Mouse (Mus musculus) heart, postnatal 14 days (tissue): ENCODE measurements around the gene Peak1. TPM values are rescaled to one million over a fixed set of nuclear protein-coding genes. Genes with fewer than 3 reads are reported as not detected.
A peak's percentile ranks its signal among the peaks of the same experiment; 100 is the strongest.

Experiments used
- DNase-seq, 2 experiments: peaks; one replicate each; pipeline ENCODE4 v3.0.0; 2021 to 2022
- intact Hi-C: fragments of 180-260 bp; cut with DNase I; formaldehyde crosslinking; loops from one replicate; pipeline ENCODE4 v1.15.1; 2025
- total RNA-seq, 2 experiments: library from RNA; stranded (reverse); gene quantifications; 2 replicates each; pipeline ENCODE4 v1.2.3; 2021

The Peak1 gene
- total RNA-seq, 2 experiments from 2014 or later = 41.7 to 44.5 TPM

DNA sequence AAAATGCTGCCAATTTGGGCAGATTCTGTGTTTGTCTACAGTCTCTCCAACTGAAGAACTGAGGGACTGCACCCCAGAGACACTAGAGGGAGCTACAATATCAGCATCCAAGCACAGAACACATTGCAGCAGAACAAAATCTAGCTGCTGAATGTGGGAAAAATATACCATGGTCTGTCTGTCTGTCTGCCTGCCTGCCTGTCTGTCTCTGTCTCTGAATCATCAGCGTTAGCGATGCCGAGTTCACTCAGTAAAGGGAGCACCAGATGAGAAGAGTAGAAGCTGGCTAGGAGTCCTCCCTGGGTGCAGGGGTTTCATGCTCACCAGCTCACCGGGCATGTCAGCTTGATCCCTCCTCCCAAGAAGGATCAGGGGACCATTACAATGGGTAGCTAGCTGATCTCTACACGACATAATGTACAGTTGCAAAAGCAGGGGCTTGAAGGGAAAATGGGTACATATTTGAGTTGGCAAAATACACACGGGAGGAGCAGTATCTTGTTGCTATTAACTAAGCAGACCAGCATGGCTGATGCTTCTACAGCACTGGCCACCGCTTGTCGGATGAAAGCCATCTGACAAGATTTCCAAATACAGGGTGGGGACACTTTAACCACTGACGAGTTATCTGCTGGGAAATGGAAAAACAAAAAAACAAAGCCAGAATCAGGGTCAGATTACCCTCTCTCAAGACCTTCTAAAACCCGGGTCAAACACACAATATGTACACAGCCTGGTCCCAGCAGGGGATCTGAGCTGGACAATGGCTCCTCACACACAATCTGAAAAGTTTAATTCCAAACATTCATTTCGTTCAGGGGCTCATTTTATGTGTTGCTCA lies 204.2 kb downstream of the Peak1 start:
- intact Hi-C loops = loop anchor here (2.0 kb wide), 4 partner anchors 45 to 339 kb away; no protein-coding TSS in a partner anchor
- peak; percentile 33 to 59 for DNase-seq

DNA sequence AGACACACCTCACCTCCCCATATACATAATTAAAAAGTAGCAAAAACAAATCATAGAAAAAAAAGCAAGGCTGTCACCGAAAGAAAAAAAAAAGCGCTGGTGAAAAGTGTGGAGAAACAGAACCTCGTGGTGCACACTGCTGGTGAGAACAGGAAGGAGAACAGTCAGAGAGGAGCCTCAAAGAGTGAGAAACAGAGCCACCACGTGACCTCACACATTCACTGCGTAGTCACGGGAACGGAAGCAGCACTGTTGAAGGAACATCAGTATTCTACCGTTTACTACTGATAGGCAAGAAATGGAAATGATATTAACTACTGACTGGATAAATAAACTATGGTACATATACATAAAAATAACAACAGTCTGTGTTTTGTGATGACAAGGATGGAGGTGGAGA lies 209.1 kb downstream of the Peak1 start:
- DNase-seq = no peak
- intact Hi-C loops = loop anchor here (10.0 kb wide), 1 partner anchor 586 kb away; the partner anchor contains the start of gene Lingo1

DNA sequence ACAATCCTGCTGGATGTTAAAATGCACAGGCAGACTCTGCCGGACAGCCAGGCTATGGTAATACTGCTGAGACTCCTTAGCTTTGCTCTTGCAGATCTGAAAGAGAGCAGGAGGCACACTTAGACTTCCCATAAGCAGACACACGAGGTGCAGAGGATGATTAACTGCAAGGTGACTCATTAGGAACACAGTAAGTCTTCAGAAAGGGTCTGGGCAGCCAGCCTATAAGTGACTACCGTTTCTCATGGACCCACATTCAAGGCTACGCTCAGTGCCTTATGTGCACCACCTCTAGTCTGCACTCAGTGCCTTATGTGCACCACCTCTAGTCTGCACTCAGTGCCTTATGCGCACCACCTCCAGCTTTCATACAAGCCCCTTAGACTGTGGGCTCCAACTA lies 210.4 kb downstream of the Peak1 start:
- intact Hi-C loops = loop anchor here (10.0 kb wide), 1 partner anchor 587 kb away; the partner anchor contains the start of gene Lingo1
- no peak for DNase-seq

DNA sequence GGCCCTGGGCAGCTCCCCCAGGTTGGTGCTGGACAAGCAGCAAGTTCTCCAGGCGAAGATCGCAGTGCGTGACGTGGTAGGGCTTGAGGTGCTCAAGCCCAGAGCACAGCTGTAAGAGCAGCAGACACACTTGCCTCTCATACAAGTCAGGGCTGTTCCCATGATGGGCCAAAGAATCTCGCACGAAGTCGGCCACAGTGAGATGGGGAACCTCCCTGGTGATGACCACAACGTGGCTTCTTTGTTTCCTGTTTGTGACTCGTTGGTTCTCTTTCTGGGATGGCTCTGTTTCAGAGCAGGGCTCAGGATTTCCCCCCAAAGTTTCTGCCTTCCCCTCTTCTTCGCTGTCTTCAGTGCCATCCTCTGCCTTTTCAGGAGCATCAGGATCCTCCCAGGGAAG lies 210.8 kb downstream of the Peak1 start:
- intact Hi-C loops = loop anchor here (10.0 kb wide), 1 partner anchor 588 kb away; the partner anchor contains the start of gene Lingo1

DNA sequence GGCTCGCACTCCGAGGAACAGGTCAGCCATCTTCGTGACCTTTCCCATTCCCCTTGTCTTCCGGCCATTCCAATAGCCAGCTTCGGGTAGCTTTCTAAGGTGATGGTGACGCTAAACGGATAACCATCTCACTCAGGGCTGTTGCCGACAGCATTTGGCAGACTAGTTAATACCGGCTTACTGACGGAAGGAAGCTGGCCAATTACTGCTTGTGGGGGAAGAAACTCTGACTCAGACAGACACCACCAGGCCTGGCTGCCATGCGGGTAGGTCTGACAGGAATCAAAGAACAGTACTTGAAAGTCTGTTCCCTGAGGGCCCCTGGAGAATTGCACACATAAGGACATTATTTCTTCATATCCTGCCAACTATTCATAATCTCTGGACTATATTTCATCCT lies 212.5 kb downstream of the Peak1 start:
- DNase-seq = no peak
- intact Hi-C loops = loop anchor here (10.0 kb wide), 1 partner anchor 589 kb away; the partner anchor contains the start of gene Lingo1

More for the DNA sequence above, 210.8 kb downstream of the Peak1 start:
- DNase-seq = no peak

DNA sequence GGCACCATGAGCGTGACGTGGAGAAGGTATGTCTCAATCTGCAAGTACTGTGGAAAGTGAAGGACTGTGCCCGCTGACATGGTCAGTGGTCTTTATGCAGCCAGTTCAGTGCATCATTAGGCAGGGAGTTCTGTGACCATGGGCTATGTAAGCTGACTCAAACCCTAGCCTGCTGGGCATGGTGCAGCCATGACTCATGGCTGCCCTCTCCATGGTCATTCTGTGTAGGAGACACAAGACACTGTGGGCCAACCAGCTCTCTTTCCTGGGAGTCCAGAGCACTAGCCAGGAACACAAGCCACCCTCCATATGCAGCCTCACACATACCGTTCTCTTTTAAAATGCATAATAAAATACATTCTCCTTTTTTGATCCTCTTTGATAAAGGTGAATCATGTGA lies 213.6 kb downstream of the Peak1 start:
- intact Hi-C loops = loop anchor here (5.0 to 10.0 kb wide), 2 partner anchors 433 to 590 kb away; partner anchors contain the start of gene Lingo1

DNA sequence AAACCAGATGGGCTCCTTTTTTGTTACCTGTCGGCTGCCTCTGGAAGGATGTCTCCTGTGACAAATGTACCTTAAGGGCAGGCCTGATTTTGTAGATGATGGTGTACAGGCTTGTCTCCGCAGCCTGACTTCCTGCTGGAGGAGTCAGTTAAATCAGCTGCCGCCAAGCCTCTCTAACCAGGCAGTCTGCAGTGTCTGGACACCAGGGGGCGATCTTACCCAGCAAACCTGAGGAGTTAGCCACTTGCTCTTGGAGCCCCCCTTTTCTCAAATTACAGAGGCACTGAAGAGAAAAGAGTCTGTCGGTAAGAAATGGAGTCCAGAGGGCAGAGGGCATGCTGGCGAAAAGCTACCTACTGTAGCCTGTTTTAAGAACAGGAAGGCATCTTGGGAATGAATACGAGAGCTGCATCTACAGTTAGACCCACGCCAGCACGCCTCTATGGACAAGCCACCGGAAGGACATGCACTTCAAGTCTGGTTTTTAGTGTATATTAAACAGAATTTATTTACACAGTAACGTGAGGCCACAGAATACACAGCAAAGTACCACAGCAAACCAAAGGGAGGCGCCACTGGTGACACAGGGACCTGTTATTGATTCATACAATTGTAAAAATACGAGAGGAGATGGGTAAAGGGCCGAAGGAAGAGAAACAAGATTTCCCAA lies 217.1 kb downstream of the Peak1 start:
- intact Hi-C loops = loop anchor here (2.0 to 10.0 kb wide), 3 partner anchors 82 to 594 kb away; partner anchors contain the start of gene Lingo1
- peak; percentile 86 to 92 for DNase-seq

More for the DNA sequence above, 213.6 kb downstream of the Peak1 start:
- DNase-seq = no peak

DNA sequence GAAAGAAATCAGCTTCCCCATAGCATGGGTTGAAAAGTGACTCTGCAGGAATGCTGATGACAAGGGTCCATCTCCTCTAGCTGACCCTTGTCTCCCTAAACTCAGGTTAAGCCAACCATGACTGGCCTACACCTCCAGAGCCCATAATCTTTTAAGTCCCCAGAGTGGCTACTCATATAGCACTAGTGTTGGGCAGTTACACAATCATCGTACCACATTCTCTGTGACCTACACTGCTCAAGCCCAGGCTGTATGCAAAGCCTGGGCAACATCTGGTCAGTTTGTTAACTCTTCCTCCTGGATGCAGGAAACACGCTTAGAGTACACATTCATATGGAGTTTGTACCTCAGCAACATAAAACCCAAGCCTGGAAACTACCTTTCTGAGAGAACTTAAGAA lies 217.7 kb downstream of the Peak1 start:
- no peak for DNase-seq
- intact Hi-C loops = loop anchor here (2.0 to 10.0 kb wide), 3 partner anchors 81 to 595 kb away; partner anchors contain the start of gene Lingo1

DNA sequence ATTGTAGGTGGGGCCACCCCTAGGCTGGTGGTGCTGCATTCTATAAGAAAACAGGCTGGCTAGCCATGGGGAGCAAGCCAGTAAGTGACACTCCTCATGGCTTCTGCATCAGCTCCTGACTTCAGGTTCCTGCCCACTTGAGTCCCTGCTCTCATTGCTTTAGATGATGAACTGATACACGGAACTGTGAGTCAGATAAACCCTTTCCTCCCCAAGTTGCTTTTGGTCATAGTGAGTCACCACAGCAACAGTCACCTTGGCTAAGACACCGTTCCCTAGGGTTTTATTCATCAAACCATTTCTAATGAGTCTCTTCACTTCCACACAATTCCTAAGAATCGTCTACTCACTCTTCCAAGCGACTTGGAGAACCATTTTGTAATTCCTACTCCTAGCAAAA lies 220.9 kb downstream of the Peak1 start:
- DNase-seq = no peak
- intact Hi-C loops = no loop called here

DNA sequence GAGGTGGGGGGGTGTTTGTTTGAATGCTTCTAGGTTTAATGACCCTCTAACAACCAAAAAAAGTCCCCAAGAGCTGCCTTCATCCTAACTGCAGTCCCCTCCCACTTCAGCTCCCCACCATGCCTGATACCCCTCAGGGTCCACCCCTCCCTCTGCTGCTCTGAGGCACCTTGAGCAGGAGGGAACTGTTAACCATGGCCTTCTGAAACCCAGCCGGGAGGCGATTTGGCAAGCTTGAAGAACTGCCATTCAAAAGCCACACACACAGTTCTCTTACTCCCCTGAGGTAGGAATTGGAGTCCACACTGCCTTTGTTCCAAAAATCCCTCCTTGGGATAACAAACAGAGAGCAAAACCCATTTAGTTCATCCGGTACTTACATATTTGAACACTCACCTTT lies 222.7 kb downstream of the Peak1 start:
- no peak for DNase-seq
- intact Hi-C loops = no loop called here

DNA sequence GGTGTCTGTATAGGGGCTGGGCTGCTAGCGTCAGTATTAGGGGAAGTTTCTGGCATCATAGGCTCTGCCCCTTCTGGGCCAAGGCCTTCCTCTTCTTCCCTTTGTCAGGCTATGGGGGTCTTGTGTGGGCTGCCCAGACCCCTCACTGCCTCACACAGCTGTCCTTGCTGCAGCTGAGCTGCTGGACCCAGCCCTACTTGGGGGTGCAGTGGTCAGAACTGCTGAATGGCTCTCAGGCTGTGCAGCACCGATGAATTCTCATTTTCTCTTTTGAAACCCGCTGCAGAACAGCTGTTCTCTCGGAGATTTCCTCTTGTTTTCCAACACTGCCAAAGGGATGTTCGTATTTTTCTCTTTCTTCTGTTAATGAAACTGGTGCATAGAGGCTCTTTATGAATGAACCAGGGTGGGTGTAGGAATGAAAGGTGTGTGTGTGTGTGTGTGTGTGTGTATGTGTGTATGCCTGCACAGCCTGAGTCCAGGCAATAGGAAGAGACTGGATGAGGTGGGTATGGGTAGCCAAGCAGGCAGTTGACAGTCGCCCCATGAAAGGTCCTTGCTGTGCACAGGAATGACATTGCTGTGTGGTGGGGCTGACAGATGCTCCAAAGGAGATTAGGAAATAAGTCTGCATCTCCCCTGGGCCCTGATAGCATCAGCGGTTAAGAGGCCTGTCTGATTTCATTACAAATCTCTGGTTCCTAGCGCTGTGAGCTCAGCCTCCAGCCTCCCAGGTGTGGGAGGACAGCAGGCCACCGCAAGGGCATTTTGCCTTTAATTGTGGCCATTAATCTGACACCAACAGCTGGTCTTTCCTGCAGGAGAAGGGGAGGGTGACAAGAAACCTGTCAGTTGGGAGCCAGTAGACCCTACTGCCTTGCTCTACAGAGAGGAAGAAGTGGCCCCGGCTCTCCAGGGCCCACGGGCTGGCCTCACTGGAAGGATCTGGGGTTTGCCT lies 226.1 kb downstream of the Peak1 start:
- intact Hi-C loops = no loop called here
- DNase-seq = no peak

DNA sequence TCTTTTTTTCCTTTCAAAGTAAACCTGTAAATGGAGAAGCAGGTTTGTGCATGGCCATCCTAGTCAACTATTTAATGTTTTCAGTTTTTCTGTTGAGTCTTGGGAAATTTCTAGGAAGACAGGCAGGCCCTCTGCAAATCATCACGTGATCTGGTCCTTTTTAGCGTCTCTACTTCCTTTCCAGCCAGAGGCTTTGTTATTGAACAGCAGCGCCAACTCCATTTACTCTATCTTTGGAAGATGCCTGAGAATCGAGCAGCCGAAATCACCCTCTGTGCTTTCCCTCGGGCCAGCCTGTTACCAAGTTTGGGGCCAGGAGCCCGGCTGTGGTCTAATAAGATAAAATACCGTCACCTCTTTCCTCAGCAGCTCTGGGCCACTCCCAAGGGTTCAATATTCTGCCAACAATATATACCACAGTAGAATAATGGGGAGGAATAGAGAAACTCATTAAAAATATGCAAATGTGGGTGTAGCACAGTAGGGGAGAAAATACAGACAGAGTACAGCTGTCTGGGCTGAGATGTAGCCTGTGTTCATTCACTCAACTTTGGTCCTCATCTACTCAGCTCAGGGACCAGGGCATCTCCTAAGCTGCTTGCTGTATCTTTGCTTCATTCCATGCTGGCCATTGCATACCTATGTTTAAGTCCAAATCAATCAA lies 237.6 kb downstream of the Peak1 start:
- intact Hi-C loops = no loop called here
- DNase-seq = peak in 1 of 2 experiments; percentile 26

DNA sequence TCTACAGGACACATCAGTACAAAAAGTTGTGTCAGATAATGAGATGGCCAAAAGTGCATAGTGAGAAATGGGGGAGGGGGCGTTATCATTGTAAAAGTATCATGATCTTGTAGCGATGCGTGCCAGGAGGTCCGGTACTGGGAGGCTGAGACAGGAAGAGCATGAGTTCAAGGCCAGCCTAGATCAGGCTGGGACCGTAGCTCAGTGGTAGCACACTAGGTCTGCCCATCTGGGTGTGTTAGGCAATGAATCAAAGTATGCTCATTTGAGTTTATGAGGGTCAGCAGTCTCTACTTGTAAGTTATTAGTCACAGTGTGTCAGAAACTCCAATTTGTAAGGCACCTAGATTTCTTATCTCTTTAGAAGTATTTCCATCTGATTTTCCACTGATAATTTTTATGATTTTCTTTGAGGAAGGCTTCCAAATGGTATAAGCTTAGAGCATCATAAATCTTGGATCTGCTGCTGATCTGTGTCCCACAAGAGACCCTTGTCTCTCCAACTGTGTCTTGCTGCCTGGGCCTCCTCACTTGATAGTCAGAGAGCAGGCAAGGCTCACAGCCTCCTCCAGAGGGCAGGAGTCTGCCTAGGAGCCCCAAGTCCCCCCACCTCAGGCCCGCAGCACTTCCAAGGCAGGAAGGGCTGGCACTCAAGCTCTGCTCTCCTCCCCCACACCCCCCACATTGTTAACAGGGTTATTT lies 238.3 kb downstream of the Peak1 start:
- peak; percentile 31 to 36 for DNase-seq

DNA sequence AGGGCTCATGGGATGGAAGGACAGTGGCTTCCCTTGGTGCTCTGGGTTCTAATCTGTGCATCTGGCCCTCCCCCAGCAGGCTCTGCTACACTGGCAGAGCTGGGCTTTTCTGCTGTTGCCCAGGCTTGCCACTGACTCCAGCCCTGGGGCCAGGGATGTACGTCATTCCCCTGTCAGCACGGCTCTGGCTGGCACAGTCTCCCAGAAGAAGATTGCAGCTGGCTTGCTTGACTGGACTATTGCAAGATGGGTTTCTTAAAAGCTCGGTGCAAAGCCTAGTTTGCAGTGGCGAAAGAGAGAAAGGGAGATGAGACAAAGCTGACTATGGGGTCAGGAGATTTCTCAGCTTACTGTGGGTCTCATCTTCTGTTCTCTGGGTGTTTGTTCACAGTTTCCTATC lies 240.5 kb downstream of the Peak1 start:
- intact Hi-C loops = no loop called here
- no peak for DNase-seq

More for the DNA sequence above, 238.3 kb downstream of the Peak1 start:
- intact Hi-C loops = no loop called here

DNA sequence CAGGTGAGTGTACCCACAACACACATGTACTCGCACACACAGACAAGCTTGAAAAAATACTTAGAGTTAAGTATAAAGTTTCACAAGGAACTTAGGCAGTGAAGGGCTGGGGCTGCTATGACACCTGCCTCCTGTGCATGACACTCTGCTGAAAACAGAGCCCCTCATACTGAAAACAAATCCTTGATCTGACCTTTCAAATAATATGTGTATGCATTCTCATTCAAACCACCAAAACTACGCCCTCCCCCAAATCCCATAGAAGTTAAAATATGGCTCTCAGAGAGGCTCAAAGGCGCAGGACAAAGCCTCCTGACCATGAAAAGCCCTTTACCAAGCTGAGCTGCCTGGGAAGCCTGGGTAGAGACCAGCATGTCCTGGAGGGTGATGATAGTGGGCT lies 242.6 kb downstream of the Peak1 start:
- DNase-seq = no peak
- intact Hi-C loops = no loop called here

DNA sequence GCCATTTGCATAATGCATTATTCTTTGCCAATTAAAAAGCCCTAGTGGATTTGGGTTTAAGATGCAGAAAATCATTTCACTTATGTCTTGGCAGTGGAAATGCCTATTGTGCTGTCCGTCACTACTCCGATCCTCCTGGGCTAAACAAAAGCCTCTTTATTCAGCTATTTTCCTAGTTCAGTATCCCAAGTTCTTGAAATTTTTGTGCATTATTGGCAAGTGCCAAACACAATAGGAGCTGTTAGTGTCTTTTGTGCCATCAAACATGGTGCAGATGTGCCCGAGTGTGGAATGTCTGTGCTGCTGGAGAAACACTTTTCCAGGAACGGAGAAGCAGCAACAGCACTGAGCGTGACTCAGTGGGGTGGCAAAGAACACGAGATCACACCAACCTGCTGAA lies 250.2 kb downstream of the Peak1 start:
- intact Hi-C loops = no loop called here
- DNase-seq = no peak

DNA sequence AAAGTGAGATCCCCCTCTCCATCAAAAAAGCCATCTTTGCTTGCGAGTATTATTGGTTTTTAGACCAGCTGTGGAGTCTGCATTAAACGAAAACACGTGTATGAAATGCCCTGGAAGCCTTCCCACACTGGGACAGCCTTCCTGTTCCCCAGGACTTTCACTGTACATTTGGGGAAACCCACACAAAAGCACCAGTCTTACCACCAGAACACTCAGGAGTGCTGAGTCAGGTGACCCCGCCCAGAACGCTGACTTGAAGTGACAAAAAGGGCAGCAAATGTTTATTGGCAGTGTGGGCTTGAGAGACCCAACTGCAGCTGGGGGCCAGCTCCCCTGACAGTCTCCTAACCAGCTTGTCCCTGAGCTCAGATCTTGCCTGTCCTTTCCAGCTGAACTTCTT lies 251.7 kb downstream of the Peak1 start:
- intact Hi-C loops = no loop called here
- DNase-seq = no peak

DNA sequence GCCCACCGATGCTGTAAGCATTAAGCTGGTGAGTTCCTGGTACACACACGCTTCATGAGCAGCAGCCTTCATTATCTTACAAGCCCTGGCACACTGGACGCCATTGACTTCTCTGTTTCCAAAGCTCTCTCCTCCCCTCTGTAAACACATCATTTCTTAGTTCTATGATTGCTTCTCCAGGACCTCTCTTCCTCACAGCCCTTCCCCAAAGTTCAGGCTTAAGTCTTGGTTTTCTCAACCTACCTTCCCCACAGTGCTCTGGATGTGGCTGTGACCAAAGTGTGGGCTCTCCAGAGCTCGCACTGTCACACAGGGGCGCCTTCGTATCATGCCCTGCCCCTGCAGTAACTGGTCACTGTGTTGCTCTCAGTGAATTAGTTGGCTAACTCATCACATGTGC lies 252.5 kb downstream of the Peak1 start, which contains the start of gene Tspan3:
Gene Tspan3, minus strand, starts transcription at position 101 of the 400 bp plus-strand sequence.
- no peak for DNase-seq
- intact Hi-C loops = no loop called here
